Mouse (Mus musculus): Measurements from ENCODE around the gene Arhgef39. TPM values are rescaled to one million over a fixed set of nuclear protein-coding genes. Genes with fewer than 3 reads are reported as not detected.

Arhgef39 gene
- not detected for total RNA-seq (2021)
- long read RNA-seq, experiment 1 = 0 reads
- long read RNA-seq, experiment 2 = 0 reads

GRCm38 (mm10) chr4:43499407-43500333 is at the start of gene Arhgef39:
Arhgef39 (minus strand) TSS chr4:43499695.
- DNase-seq (ENCODE audit: low spot score) = peak; percentile 70

DNA sequence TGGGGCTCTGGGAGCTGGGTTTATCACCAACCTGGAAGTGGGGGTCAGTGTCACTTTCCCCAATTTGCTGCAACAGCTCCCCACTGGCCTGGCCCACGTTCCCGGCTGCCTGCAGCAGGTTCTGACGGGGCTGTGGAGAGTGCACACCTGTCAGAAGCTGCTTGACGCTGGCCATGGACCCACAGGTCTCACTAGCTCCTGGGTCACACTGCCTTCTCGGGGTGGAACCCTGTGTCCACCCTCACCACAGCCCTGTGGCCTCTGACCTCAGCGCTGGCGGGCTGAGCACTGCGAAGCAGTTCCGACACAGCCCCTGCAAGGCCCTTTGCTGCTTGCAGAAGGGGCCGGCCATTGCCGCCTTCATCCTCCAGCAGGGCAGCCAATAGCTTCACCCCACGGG is 49.6 kb upstream of the Arhgef39 start:
- DNase-seq (ENCODE audit: low spot score) = no peak

DNA sequence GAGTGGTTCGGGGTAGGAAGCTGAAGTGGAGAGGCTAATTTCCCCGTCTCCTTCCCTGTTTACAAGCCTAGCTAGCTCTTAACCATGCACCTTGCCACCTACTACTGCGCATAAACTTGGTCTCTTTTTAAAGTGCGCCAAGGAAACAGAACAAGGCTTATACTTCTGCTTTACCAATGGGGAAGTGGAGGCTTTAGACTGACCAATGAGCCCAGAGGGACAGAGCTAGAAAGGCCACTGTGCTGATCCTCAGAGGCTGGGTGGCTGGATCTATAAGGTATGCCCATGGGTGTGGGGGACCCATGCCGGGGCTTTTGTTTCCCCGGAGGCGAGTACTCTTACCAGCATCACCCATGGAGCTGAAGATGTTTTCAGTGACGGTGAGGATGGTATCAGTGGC is 47.7 kb upstream of the Arhgef39 start:
- DNase-seq (ENCODE audit: low spot score) = no peak

DNA sequence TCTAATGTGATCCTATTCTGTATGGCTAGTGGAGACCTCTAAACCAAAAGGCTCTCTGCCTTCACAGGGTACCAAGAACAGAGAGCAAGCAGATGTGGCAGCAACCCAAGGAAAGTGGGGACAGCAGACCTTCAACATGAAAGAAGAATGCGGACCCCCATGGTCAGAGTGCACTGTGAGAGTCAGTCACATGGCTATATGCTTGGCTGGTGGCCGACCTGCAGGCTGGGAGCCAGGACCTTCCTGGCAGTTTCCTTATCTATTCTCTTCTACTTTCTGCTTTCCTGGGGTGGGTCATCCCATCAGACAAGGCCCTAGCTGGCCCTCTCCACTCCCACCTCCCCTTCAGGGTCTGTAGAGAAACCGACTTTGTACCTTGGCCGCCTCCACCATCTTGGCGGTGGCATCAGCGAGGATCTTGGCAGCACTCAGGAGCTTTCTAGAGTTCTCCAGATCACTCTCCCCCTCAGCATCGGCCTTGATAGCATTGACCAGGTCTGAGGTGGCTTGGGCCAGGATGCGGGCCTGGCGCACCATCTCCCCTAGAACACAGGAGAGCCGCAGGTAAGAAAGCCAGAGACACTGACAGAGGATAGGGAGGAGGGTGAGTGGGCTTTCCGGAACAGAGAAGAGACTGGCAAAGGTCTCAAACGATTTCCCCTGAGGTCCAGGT is 47.0 kb upstream of the Arhgef39 start:
- DNase-seq (ENCODE audit: low spot score) = no peak

GRCm38 (mm10) chr4:43542044-43542443 is 42.5 kb upstream of the Arhgef39 start:
- DNase-seq (ENCODE audit: low spot score) = no peak

DNA sequence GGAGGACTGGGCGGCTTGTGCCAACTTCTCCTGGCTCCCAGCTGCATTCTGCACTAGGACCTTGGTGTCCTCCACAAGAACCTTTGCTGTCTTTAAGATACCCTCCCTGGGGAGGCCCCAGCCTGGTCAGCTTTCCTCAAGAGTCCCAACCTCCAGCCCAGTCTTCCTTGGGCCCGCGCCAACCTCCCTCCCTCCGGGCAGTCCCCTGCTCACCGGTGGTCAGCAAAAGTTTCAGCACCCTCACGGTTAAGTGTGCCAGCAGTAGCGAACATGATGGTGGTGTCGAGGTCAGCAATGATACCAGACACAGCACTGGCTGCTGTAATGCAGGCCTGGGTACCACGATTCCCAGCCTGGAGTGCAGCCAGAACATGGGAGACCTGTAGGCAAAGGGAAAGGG is 36.5 kb upstream of the Arhgef39 start:
- DNase-seq (ENCODE audit: low spot score) = no peak

DNA sequence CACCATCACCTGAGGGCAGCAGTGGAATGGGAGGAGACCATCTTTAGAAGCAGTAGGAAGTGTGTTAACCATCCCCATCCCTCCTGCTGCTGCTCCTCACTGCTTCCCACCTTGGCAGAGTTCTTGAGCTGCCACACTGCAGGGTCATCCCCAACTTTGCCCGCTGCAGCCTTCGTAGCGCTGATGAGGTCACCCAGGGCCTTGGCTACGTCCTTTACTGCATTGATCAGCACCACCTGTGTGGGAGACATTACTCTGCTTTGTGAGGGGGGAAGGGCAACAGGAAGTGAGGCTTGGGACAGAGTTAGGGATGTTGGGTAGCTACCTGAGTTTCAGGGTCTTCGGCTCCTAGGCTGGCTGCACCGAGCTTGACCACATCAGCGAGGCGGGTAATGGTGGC is 36.1 kb upstream of the Arhgef39 start:
- DNase-seq (ENCODE audit: low spot score) = no peak

- DNase-seq (ENCODE audit: low spot score) = no peak
These were observed 33.8 kb upstream of the Arhgef39 start for GRCm38 (mm10) chr4:43533270-43533669.

- peak; percentile 78 for DNase-seq (ENCODE audit: low spot score)
These were observed 31.1 kb upstream of the Arhgef39 start for GRCm38 (mm10) chr4:43530581-43530980.

DNA sequence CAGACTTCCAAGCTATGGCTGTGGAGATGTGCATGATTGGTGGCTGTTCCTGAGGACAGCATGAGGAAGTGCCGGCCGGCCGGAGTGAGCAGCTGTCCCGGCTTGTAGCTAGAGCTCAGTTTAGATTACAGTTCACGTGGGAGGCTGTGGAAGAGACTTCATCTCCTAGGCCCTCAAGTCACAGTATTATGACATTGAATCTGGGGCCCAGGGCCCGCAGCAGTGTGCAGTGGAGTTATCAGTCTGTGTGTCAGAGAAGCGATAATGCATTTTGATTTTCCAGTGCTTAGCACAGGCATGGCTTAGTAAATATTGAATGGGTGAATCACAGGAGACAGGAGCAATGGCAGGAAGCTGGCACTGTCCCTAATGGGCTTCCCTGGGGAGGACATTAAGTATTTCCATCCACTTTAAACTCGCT is 30.6 kb upstream of the Arhgef39 start:
- DNase-seq (ENCODE audit: low spot score) = peak; percentile 45

- DNase-seq (ENCODE audit: low spot score) = no peak
These were observed 29.0 kb upstream of the Arhgef39 start for GRCm38 (mm10) chr4:43528487-43528886.

GRCm38 (mm10) chr4:43527880-43528279 is 28.4 kb upstream of the Arhgef39 start:
- no peak for DNase-seq (ENCODE audit: low spot score)

- peak; percentile 93 for DNase-seq (ENCODE audit: low spot score)
These were observed 20.5 kb upstream of the Arhgef39 start for GRCm38 (mm10) chr4:43519956-43520355.

- DNase-seq (ENCODE audit: low spot score) = no peak
These were observed 20.1 kb upstream of the Arhgef39 start for GRCm38 (mm10) chr4:43519551-43519950.

DNA sequence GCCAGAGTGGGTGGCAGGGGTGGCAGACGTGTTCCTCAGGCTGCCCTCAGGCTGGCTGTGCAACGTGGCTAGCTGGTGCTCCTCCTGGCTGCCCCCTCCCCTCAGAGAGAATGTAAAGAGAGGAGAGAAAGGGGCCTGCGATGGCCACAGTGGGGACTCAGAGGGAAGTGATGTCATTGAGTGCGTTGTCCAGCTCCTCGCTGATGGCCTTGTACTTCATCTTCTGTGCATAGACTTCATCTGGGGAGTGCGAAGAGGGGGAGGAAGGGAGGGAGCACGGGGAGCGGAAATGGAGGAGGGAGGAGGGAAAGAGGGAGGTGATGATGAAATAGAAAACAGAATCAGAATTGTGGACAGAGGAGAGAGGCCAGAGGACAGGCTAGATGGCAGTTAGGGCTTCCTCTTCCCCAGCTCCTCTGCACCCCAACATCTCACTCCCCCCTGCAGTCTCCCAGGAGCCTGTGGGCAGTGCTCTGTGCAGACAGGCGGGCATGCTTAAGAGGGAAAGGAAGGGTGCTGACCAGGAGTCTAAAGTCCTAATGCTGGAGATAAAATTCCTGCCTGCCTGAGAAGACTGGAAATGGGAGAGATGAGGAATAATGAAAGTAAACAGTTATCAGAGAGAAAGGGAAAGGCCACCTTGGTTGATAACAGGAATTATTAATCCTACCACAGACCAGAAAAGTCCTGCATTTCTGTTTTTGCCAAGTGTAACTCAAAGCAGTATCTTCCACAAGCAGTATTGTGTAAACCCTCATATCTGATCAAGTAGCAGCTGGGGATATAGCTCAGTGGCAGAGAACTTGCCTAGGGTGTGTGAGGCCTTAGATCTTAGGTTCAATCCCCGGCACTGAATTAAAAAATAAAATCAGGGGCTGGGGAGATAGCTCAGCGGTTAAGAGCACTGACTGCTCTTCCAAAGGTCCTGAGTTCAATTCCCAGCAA is 16.5 kb upstream of the Arhgef39 start:
- no peak for DNase-seq (ENCODE audit: low spot score)

- DNase-seq (ENCODE audit: low spot score) = no peak
These were observed 14.3 kb upstream of the Arhgef39 start for GRCm38 (mm10) chr4:43513791-43514190.

DNA sequence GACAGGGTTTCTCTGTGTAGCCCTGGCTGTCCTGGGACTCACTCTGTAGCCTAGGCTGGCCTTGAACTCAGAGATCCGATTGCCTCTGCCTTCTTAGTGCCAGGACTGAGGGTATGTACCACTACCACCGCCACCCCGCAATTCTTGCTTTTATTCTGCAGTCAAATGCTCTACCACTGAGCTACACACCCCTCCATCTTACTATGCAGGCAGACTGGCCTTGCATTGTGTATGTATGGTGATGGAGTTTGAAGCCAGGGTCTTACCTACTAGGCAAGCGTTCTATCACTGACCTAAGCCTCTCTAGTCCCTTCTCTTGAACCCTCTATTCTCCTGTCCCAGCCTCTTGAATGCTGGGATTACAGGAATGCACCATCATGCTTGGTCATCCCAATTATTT is 13.8 kb upstream of the Arhgef39 start:
- DNase-seq (ENCODE audit: low spot score) = no peak

- DNase-seq (ENCODE audit: low spot score) = no peak
These were observed 13.2 kb upstream of the Arhgef39 start for GRCm38 (mm10) chr4:43512653-43513052.

GRCm38 (mm10) chr4:43511675-43512454 is 12.4 kb upstream of the Arhgef39 start:
- DNase-seq (ENCODE audit: low spot score) = no peak

DNA sequence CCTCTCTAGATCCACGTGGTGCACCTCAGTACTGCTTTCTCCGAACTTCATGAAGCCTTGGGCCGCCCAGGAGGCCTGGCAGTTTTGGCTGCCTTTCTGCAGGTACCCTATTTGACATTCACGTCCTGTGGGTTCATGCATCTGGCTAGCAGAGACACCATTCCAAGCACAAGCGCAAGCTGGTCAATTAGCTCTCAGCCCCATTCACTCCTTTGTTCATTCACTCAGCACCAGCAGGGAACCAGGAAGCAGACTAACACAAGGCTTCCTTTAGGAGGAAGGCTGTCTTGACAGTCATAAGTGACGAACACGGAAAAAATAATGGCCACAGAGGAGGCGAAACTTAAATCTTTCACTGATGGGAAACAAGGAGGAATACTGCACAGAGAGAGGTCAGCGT is 9.6 kb upstream of the Arhgef39 start:
- no peak for DNase-seq (ENCODE audit: low spot score)

DNA sequence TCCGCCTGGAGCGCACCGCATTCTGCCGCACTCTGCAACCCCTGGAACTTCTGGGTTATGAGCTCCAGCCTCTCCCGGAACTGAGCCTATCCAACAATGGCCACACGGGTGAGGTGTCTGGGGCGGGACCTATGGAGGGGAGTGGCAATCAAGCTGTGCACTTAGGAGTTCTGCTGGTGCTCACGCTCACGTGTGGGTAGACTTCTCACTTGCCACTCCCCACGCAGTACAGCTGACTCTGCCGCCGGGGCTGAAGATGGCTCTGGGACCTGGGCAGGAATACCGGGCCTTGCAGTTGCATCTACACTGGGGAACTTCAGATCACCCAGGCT is 9.1 kb upstream of the Arhgef39 start:
- DNase-seq (ENCODE audit: low spot score) = no peak

Data from gastrocnemius, adult 18-20 months (tissue).